Mouse (Mus musculus): ENCODE measurements around the gene Ubtd1. TPM values are rescaled to one million over a fixed set of nuclear protein-coding genes. Genes with fewer than 3 reads are reported as not detected.
"Not testable (repeated sequence)": the region's sequence is repeated elsewhere in the genome, so short reads cannot be mapped to it uniquely, and the experiment has no call there.

The Ubtd1 gene
- total RNA-seq, 2 experiments from 2014 or later: 15.8 to 18.9 TPM

- no peak for DNase-seq (ENCODE audit: low spot score in 2 of 2)
Observed at GRCm38 (mm10) chr19:42056719-42057409, 75.3 kb downstream of the Ubtd1 start.

- DNase-seq (ENCODE audit: low spot score in 2 of 2): no peak
Observed at GRCm38 (mm10) chr19:42058426-42058825, 76.9 kb downstream of the Ubtd1 start.

- DNase-seq (ENCODE audit: low spot score in 2 of 2): no peak
Observed at GRCm38 (mm10) chr19:42061443-42061842, 79.9 kb downstream of the Ubtd1 start.

DNA sequence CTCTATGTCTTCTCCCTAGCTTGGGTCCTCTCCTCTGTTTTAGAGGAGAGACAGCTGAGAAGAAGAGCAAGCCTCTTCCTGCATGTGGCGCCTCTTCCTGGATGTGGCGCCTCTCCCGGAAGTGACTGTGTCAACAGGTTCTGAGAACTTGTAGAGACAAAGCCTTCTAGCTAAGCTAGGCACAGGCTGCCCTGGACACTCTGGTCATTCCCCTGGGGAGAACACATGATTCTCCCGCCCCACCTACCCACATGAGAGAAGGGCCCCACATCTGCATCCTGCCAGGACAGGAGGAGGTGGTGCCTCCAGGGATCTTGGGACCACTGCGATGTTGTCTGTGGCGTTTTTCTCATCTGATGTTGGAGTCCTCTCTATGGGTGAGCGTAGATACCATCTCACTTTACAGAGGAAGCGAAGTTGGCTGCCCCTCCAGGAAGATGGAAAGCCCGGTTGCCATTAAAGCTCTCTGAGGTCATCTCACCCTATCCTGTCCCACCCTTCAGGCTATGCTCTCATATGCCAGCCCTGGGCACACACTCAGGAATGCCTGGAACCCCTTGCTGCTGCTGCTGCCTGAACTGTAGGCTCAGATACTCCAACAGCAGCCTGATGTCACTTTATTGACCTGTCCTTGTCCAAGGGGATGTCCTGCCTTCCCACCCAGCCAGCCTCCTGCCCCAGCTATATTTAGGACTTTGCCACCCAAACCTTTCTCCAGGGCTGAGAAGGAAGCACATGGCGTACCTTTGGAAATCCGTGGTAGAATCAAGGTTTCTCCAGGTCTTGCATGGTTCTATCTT lies 87.1 kb downstream of the Ubtd1 start:
- no peak for DNase-seq (ENCODE audit: low spot score in 2 of 2)

DNA sequence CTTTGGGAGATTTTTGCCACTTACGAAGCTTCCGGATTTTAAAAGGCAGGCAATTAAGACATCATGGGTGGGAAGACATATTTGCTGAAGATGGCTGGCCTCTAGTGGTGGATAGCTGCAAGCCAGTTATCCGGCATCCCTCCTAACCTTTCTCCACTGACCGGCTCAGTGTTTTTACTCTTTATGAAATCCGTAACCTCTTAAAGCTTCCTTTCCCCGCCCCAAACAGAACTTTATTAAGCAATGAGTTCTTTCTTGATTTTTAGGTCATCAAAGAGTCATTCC lies 87.6 kb downstream of the Ubtd1 start:
- DNase-seq (ENCODE audit: low spot score in 2 of 2): no peak

DNA sequence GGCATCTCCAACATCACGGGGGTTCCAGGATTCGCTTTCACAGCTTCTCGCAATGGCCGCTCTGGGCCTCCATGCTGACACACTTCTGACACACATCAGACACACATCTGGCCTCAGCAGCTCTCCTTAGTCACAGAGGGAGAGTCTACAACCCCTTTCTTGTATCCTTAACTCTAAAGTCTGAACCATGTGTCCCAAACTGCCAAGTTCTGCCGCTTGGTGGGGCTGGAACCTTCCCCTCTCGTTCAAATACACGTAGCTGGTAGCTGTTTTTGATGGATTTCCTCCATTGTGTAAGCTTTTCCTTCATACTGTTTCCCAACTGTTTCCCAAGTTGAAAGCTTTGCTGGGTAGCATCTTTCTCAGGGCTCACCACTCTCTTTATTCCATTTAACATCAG lies 89.7 kb downstream of the Ubtd1 start:
- DNase-seq (ENCODE audit: low spot score in 2 of 2): peak in 1 of 2 experiments; percentile 27

DNA sequence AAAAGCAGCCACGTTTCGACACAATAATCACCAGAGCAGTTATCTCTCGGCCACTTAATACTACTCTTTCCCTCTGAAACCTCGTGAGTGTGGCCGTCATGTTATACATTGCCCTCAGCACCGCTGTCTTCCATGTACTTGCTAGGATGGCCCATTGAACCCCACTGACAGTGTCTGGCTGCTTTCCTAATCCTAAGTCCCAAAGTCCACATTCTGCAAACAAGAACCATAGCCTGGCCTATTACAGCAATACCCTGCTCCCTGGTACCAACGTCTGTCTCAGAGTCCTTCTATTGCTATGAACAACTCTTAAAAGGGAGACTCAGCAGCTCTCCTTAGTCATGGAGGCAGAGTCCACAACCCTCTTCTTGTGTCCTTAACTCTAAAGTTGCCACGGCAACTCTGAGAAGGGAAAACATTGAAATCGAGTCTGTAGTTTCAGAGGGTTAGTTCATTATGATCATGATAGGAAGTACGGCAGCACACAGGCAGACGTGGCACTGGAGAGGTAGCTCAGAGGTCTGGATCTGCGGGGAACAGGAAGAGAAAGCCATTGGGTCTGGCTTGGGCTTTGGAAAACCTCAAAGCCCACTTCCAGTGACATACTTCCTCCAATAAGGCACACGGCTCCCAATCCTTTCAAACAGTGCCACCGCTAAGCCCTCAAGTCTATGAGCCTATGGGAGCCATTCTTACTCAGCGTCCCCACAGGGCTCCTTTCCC lies 90.5 kb downstream of the Ubtd1 start:
- DNase-seq (ENCODE audit: low spot score in 2 of 2): no peak

DNA sequence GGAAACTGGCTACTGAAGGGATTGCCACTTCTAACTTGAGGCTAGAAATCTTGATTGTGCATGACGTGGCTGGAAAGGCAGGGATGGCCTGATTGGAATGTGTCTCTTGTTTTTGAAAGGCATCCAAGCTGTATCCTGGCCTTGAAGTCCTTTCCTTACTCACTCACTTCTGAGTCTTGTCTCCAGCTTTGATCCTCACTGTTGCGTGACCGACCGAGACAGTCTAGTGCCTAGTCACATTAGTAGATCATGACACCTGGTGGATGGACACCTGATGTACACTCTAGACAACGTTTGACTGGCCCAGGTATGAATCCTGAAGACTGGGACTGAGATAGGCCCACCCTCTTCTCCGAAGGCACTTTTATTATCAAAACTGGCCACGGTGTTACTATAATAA lies 91.2 kb downstream of the Ubtd1 start:
- no peak for DNase-seq (ENCODE audit: low spot score in 2 of 2)

DNA sequence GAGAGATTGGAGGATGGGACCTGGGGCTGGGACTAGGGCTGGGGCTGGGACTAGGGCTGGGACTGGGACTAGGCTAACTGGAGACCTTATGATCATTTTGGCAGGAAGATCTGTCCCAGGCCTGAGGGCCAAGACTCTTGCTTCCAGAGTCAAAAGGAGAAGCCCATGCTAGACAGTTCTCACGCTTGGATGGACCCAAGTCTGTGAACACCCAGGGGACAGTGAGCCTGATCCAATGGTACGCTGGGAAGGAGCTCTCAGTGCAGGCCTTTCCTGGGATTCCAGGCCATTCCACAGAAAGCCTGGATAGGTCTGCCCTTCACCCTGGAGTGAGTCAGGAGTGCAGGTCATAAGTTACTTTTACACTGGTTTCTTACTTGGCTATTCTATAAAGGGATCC lies 93.5 kb downstream of the Ubtd1 start:
- DNase-seq (ENCODE audit: low spot score in 2 of 2): no peak

DNA sequence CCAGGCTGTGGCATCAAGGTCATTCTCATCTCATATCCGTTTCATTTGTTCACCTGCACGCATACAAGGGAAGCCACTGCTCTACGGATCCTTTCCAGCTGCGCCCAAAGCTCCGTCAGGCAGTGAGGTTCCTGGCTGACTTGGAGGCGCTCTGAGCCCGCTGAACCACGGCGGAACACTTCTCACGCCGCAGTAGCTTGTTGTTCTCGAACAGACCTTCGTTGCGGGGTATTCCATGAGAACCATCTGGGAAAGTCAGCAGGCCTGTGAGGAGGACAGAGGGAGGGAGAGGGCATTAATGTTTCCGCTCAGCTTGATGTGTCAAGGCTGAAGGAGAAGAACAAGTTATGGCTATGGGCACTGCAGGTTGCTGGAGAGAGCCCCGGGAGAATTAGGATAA lies 94.4 kb downstream of the Ubtd1 start:
- no peak for DNase-seq (ENCODE audit: low spot score in 2 of 2)

- DNase-seq (ENCODE audit: low spot score in 2 of 2): no peak
Observed at GRCm38 (mm10) chr19:42078566-42078965, 97.0 kb downstream of the Ubtd1 start.

- no peak for DNase-seq (ENCODE audit: low spot score in 2 of 2)
Observed at GRCm38 (mm10) chr19:42079006-42079405, 97.4 kb downstream of the Ubtd1 start.

DNA sequence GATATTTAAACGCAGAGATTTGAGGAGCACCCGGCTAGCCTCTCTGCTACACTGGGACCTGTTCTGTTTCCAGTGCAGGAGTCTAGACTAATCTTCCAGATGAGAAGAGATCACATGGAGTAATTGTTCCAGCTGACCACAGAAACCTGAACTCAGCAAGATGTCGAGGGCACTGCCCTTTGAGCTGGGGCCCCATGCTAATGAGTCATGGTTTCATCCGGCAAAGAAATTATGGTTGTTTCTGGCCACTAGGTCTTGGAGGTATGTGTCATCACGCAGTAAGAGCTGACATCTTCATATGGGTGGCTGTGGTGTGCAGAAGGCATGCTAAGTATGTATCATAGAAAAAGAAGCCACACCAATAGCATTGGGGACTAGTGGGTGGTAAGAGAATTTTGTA lies 98.4 kb downstream of the Ubtd1 start:
- DNase-seq (ENCODE audit: low spot score in 2 of 2): no peak

GRCm38 (mm10) chr19:42080469-42080868 lies 98.9 kb downstream of the Ubtd1 start:
- DNase-seq (ENCODE audit: low spot score in 2 of 2): no peak

DNA sequence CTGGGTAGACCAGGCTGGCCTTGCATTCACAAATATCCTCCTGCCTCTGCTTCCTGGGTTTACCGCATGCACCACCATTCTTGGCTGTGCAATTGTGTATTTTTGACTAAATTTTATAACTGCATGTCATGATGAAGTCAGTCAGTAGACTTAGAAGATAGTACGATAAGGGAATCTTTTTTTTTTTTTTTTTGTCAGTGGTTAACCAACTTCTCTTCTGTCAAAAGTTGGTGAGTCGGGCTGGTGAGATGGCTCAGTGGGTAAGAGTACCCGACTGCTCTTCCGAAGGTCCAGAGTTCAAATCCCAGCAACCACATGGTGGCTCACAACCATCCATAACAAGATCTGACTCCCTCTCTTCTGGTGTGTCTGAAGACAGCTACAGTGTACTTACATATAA lies 100.0 kb downstream of the Ubtd1 start:
- not testable (repeated sequence) for DNase-seq (ENCODE audit: low spot score in 2 of 2)

Other genes starting within 250 kb of the Ubtd1 start
- gene Slit1, start 238.1 kb upstream of the Ubtd1 start, total RNA-seq (2021): 10 to 100 TPM; 95.2 to 96.3 TPM
- 1 to 10 TPM; 3.6 to 4.4 TPM for gene Arhgap19, start 179.7 kb upstream of the Ubtd1 start, total RNA-seq (2021)
- 10 to 100 TPM; 21.1 to 23.0 TPM for gene Frat1, start 151.8 kb upstream of the Ubtd1 start, total RNA-seq (2021)
- 10 to 100 TPM; 19.1 to 19.4 TPM for gene Frat2, start 133.6 kb upstream of the Ubtd1 start, total RNA-seq (2021)
- gene Rrp12, start 85.6 kb upstream of the Ubtd1 start, total RNA-seq (2021): 10 to 100 TPM; 36.3 to 37.1 TPM
- 100 to 1,000 TPM; 451 to 486 TPM for gene Pgam1, start 69.8 kb upstream of the Ubtd1 start, total RNA-seq (2021)
- gene Exosc1, start 48.3 kb upstream of the Ubtd1 start, total RNA-seq (2021): 10 to 100 TPM; 28.8 to 32.2 TPM
- 10 to 100 TPM; 60.2 to 67.4 TPM for gene Zdhhc16, start 48.3 kb upstream of the Ubtd1 start, total RNA-seq (2021)
- gene Mms19, start 606 bp upstream of the Ubtd1 start, total RNA-seq (2021): 10 to 100 TPM; 28.9 to 35.2 TPM
- under 1 TPM; 0.34 to 0.40 TPM for gene Ankrd2, start 54.2 kb downstream of the Ubtd1 start, total RNA-seq (2021)
- 1 to 10 TPM; 9.1 to 9.3 TPM for gene Hoga1, start 63.8 kb downstream of the Ubtd1 start, total RNA-seq (2021)
- gene 4933411K16Rik, start 70.5 kb downstream of the Ubtd1 start, total RNA-seq (2021): 1 to 10 TPM in 1 of 2 experiments, under 1 TPM in 1; 0.71 to 1.4 TPM
- gene Morn4, start 104.6 kb downstream of the Ubtd1 start, total RNA-seq (2021): 10 to 100 TPM; 63.7 to 68.2 TPM
- gene Pi4k2a, start 108.7 kb downstream of the Ubtd1 start, total RNA-seq (2021): 10 to 100 TPM; 47.4 to 48.7 TPM
- gene Avpi1, start 147.3 kb downstream of the Ubtd1 start, total RNA-seq (2021): 10 to 100 TPM; 15.8 to 18.0 TPM
- gene Marveld1, start 165.6 kb downstream of the Ubtd1 start, total RNA-seq (2021): 10 to 100 TPM in 1 of 2 experiments, 1 to 10 TPM in 1; 9.9 to 12.9 TPM
- gene Zfyve27, start 182.2 kb downstream of the Ubtd1 start, total RNA-seq (2021): 100 to 1,000 TPM in 1 of 2 experiments, 10 to 100 TPM in 1; 86.9 to 124 TPM
- gene Sfrp5, start 220.5 kb downstream of the Ubtd1 start, total RNA-seq (2021): under 1 TPM in 1 of 2 experiments, not detected in 1; 0.18 TPM